Comparison of ENCODE assay signal across 8 mouse cellular contexts in the genomic region with DNA sequence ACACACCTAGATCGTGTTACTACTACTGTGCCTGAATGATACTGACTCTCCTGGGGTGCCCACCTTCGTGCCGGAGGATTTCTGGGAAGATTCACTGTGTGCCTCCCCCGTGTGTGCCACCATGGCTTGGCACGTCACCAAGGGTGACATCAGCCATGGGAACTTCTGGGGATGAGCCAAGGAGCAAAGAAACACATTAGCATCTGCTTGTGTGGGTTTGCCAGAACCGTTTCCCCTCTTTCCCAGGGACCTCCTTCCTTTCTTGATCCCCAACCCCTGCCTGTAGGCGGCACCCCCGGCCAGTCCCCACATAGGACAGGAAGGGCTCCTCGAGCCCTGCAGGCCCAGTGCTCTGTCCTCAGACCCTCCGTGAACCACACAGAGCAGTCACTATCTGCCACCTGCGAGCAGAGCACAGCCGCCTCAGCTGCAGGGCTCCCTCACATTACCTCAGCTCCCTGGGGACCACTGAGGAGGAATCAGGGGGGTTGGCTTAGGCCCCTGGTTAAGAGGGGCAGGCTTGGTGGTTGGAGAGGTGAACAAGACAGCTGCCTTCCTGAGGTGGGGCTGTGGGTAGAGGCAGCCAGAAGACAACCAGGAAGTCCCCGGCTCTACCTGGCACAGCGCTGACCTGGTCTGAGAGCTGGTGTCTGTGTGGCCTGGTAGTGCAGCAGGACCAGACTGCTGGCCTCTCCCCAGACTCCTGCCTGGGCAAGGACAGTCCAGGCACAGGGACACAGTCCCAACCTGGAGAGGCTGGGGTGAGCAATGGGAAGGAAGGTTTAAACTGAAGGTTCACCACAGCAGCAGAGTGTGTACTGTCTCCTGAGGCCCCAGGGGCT. TPM values are rescaled to one million over a fixed set of nuclear protein-coding genes. Genes with fewer than 3 reads are reported as not detected.
DNase-seq lines count a peak whose midpoint lies in the region; ATAC-seq lines count a peak whose summit lies in the region.

No protein-coding gene starts in this region.

- no peak overlapping the region for H3K9ac ChIP-seq in embryonic facial prominence, embryonic 12.5 days

- DNase-seq in layer of hippocampus, adult 11-12 months (ENCODE audit: low spot score): peak; percentile 81
- DNase-seq in layer of hippocampus, adult 9-10 months (ENCODE audit: low spot score): no peak
- DNase-seq in adrenal gland, adult 18-20 months (ENCODE audit: low spot score in 2 of 2): peak; percentile 63 to 69
- DNase-seq in layer of hippocampus, adult 8-10 months (ENCODE audit: low spot score in 2 of 2): peak; percentile 79 to 85
- no peak for DNase-seq in yolk sac, embryonic 10.5 days (ENCODE audit: low spot score)
- no peak for DNase-seq in gastrocnemius, postnatal 25 days

- no peak overlapping the region for H3K4me2 ChIP-seq in embryonic facial prominence, embryonic 12.5 days (replicated peaks)

- no peak for ATAC-seq in embryonic facial prominence, embryonic 12.5 days (ENCODE audit: insufficient number of reproducible peaks, insufficient read depth, low FRiP score, low TSS enrichment)
- ATAC-seq in neutrophil, adult 5-6 weeks (ENCODE audit: extremely low read depth, insufficient number of reproducible peaks, low FRiP score, poor library complexity, severe bottlenecking): peak; percentile 85

- no peaks in the 10 kb centered on the region for H3K4me1 ChIP-seq in embryonic facial prominence, embryonic 12.5 days

- peaks cover 17% of the 10 kb centered on the region for H3K36me3 ChIP-seq in embryonic facial prominence, embryonic 12.5 days

- no peaks in the 10 kb centered on the region for H3K9me3 ChIP-seq in embryonic facial prominence, embryonic 12.5 days

- 0 out of 2 replicates have a peak overlapping the region, but pooled peaks have one; percentile 25 for H3K27ac ChIP-seq in embryonic facial prominence, embryonic 12.5 days

- H3K27me3 ChIP-seq in embryonic facial prominence, embryonic 12.5 days: no peaks in the 10 kb centered on the region

- H3K4me3 ChIP-seq in embryonic facial prominence, embryonic 12.5 days: no peak overlapping the region

- 81% methylated on average over 14 of the region's 14 CpGs for WGBS in embryonic facial prominence, embryonic 12.5 days

RNA-seq across cellular contexts. Expression of a gene that starts 28.4 kb away (rescaled TPM):
- 1 to 10 TPM; 8.4 to 9.7 TPM for total RNA-seq in adrenal gland, adult 18-20 months (2021)
- 11.6 and 14.4 TPM in 2 replicates for polyA plus RNA-seq in embryonic facial prominence, embryonic 12.5 days (2016; fragmentation: Nextera tagmentation; extraction: Ambion mirVana)
- total RNA-seq in layer of hippocampus, adult 8-10 months (2022): 10 to 100 TPM; 12.5 to 15.9 (median 15.5) TPM
- 4.1 and 4.2 TPM in 2 replicates for total RNA-seq in neutrophil, adult 5-6 weeks (2017)
- 1 to 10 TPM; 3.2 to 4.0 TPM for total RNA-seq in gastrocnemius, postnatal 25 days (2021)

RNA-seq across cellular contexts. Expression of a gene that starts 33.7 kb away (rescaled TPM):
- 10 to 100 TPM; 43.6 to 52.1 TPM for total RNA-seq in adrenal gland, adult 18-20 months (2021)
- polyA plus RNA-seq in embryonic facial prominence, embryonic 12.5 days (2016; fragmentation: Nextera tagmentation; extraction: Ambion mirVana): 85.9 and 130 TPM in 2 replicates
- 100 to 1,000 TPM; 119 to 176 (median 137) TPM for total RNA-seq in layer of hippocampus, adult 8-10 months (2022)
- 348 and 428 TPM in 2 replicates for total RNA-seq in neutrophil, adult 5-6 weeks (2017)
- 10 to 100 TPM in 1 of 2 experiments, 1 to 10 TPM in 1; 6.5 to 11.3 TPM for total RNA-seq in gastrocnemius, postnatal 25 days (2021)

RNA-seq across cellular contexts. Expression of a gene that starts 55.4 kb away (rescaled TPM):
- 1 to 10 TPM; 4.9 to 5.8 TPM for total RNA-seq in adrenal gland, adult 18-20 months (2021)
- 11.0 and 12.5 TPM in 2 replicates for polyA plus RNA-seq in embryonic facial prominence, embryonic 12.5 days (2016; fragmentation: Nextera tagmentation; extraction: Ambion mirVana)
- total RNA-seq in layer of hippocampus, adult 8-10 months (2022): 1 to 10 TPM; 7.0 to 9.4 (median 7.3) TPM
- total RNA-seq in neutrophil, adult 5-6 weeks (2017): 10.0 and 14.7 TPM in 2 replicates
- 1 to 10 TPM; 1.3 to 1.4 TPM for total RNA-seq in gastrocnemius, postnatal 25 days (2021)

Comparison
In these comparisons a context has a peak if more than half of its experiments do, and no peak if none do; other contexts are left out.
1. DNase-seq: peak in layer of hippocampus, adult 11-12 months (single experiment), adrenal gland, adult 18-20 months (2 of 2) and layer of hippocampus, adult 8-10 months (2 of 2); none in layer of hippocampus, adult 9-10 months (single experiment), yolk sac, embryonic 10.5 days (single experiment) and gastrocnemius, postnatal 25 days (single experiment).